27 mouse cellular contexts compared by ENCODE assay signal in genomic region chr10:59938662-59939061, GRCm38 (mm10).
"Had no signal": no experiment of that assay in that cellular context is flagged by ENCODE, and none has a peak within 500 bp of the region (broad histone marks: within the 10 kb centered on the region; RNA-seq: fewer than 3 reads in every experiment).

No protein-coding gene starts in this region.

- H3K4me3 ChIP-seq: embryonic facial prominence, embryonic 10.5 days; embryonic facial prominence, embryonic 12.5 days; embryonic facial prominence, embryonic 13.5 days; embryonic facial prominence, embryonic 15.5 days; erythroblast, embryonic 14.5 days; forebrain, embryonic 10.5 days; forebrain, embryonic 12.5 days; forebrain, embryonic 13.5 days; forebrain, embryonic 15.5 days; gastrocnemius, adult 2 months; heart, adult 2 months had no signal

- H3K9me3 ChIP-seq: embryonic facial prominence, embryonic 10.5 days; embryonic facial prominence, embryonic 12.5 days; embryonic facial prominence, embryonic 13.5 days; embryonic facial prominence, embryonic 15.5 days; forebrain, embryonic 10.5 days; forebrain, embryonic 12.5 days; forebrain, embryonic 13.5 days; forebrain, embryonic 15.5 days had no signal

- H3K9ac ChIP-seq: embryonic facial prominence, embryonic 12.5 days; embryonic facial prominence, embryonic 13.5 days; embryonic facial prominence, embryonic 15.5 days; forebrain, embryonic 12.5 days; forebrain, embryonic 13.5 days; forebrain, embryonic 15.5 days; forebrain, postnatal 0 days had no signal

- H3K27ac ChIP-seq: embryonic facial prominence, embryonic 10.5 days; embryonic facial prominence, embryonic 12.5 days; embryonic facial prominence, embryonic 13.5 days; embryonic facial prominence, embryonic 15.5 days; forebrain, embryonic 10.5 days; forebrain, embryonic 12.5 days; forebrain, embryonic 13.5 days; forebrain, embryonic 15.5 days; gastrocnemius, adult 2 months; heart, adult 2 months had no signal

- H3K36me3 ChIP-seq: embryonic facial prominence, embryonic 10.5 days; embryonic facial prominence, embryonic 12.5 days; embryonic facial prominence, embryonic 13.5 days; embryonic facial prominence, embryonic 15.5 days; forebrain, embryonic 10.5 days; forebrain, embryonic 12.5 days; forebrain, embryonic 15.5 days had no signal

- ATAC-seq: forebrain, embryonic 13.5 days; forebrain, embryonic 14.5 days; forebrain, embryonic 15.5 days; forebrain, embryonic 16.5 days; forebrain, postnatal 0 days had no signal

- DNase-seq: cerebellum, adult 8-10 months; cerebellum, adult 9-10 months; cerebellum, postnatal 10 days; cerebellum, postnatal 14 days; cerebellum, postnatal 25 days; cerebellum, postnatal 36 days; embryo, embryonic 11 days; forebrain, postnatal 0 days; gastrocnemius, adult 2 months; gastrocnemius, postnatal 10 days; gastrocnemius, postnatal 14 days; gastrocnemius, postnatal 25 days; gastrocnemius, postnatal 36 days; heart, adult 11 months; heart, adult 18-20 months; heart, adult 2 months had no signal
